Comparison of ENCODE assay signal across 11 mouse cellular contexts in genomic region chr13:110929579-110929978, GRCm38 (mm10).
DNase-seq lines count a peak whose midpoint lies in the region; ATAC-seq lines count a peak whose summit lies in the region.
"Had no signal": no experiment of that assay in that cellular context is flagged by ENCODE, and none has a peak within 500 bp of the region (broad histone marks: within the 10 kb centered on the region; RNA-seq: fewer than 3 reads in every experiment).

No protein-coding gene starts in this region.

- H3K4me3 ChIP-seq in heart, embryonic 14.5 days (ENCODE audit: control insufficient read depth in 1 of 2, insufficient read depth in 1 of 2, low read depth in 1 of 2, low read length in 2 of 2), result no peak overlapping the region
- H3K4me3 ChIP-seq: embryonic facial prominence, embryonic 10.5 days; forebrain, embryonic 12.5 days had no signal

- H3K4me1 ChIP-seq in heart, embryonic 14.5 days (ENCODE audit: control insufficient read depth in 2 of 2, insufficient read depth in 2 of 2, low read length in 2 of 2), result peaks cover 5 to 8% of the 10 kb centered on the region in 2 experiments
- H3K4me1 ChIP-seq: embryonic facial prominence, embryonic 10.5 days; forebrain, embryonic 12.5 days had no signal

- H3K4me2 ChIP-seq in heart, embryonic 14.5 days (ENCODE audit: low read length), result no peak overlapping the region
- H3K4me2 ChIP-seq: forebrain, embryonic 12.5 days had no signal

- H3K9me3 ChIP-seq in heart, embryonic 14.5 days (ENCODE audit: control insufficient read depth, low read length), result no peaks in the 10 kb centered on the region
- H3K9me3 ChIP-seq: embryonic facial prominence, embryonic 10.5 days; forebrain, embryonic 12.5 days had no signal

- H3K36me3 ChIP-seq in heart, embryonic 14.5 days (ENCODE audit: control insufficient read depth, insufficient read depth, low read length), result no peaks in the 10 kb centered on the region
- H3K36me3 ChIP-seq: embryonic facial prominence, embryonic 10.5 days; forebrain, embryonic 12.5 days had no signal

- no peak overlapping the region for H3K9ac ChIP-seq in heart, embryonic 14.5 days (ENCODE audit: low read length)
- H3K9ac ChIP-seq: forebrain, embryonic 12.5 days; liver, postnatal 0 days had no signal

- peak; percentile 9 for DNase-seq in MN1 (ENCODE audit: low spot score)
- DNase-seq in adrenal gland, postnatal 10 days, result peak; percentile 19
- peak; percentile 21 for DNase-seq in lung, postnatal 36 days
- DNase-seq in testis, postnatal 10 days (ENCODE audit: low spot score), result no peak
- DNase-seq in left cerebral cortex, postnatal 10 days (ENCODE audit: extremely low spot score in 1 of 2, low spot score in 2 of 2), result no peak
- no peak for DNase-seq in right cerebral cortex, postnatal 36 days (ENCODE audit: low spot score in 2 of 2)
- DNase-seq: cerebellum, adult 2 months; liver, postnatal 0 days had no signal

- peak overlapping the region; percentile 76 to 86 for H3K27ac ChIP-seq in heart, embryonic 14.5 days (replicated peaks in 1 of 2; ENCODE audit: control insufficient read depth in 1 of 2, insufficient read depth in 1 of 2, low read depth in 2 of 2, low read length in 2 of 2)
- H3K27ac ChIP-seq: embryonic facial prominence, embryonic 10.5 days; forebrain, embryonic 12.5 days had no signal

- intact Hi-C loops in left cerebral cortex, postnatal 10 days (cut with DNase I), result no loop called here

- H3K27me3 ChIP-seq in heart, embryonic 14.5 days (ENCODE audit: control insufficient read depth, insufficient read depth, low read length), result no peaks in the 10 kb centered on the region
- H3K27me3 ChIP-seq: forebrain, embryonic 12.5 days had no signal

- WGBS in heart, embryonic 14.5 days, result 20% methylated on average over 1 of the region's 1 CpGs

- peak; percentile 95 for ATAC-seq in heart, embryonic 14.5 days (ENCODE audit: insufficient number of reproducible peaks, insufficient read depth, low FRiP score, low read depth)
- ATAC-seq: liver, postnatal 0 days had no signal

Comparison
In these comparisons a context has a peak if more than half of its experiments do, and no peak if none do; other contexts are left out.
1. DNase-seq: peak in MN1 (single experiment), adrenal gland, postnatal 10 days (single experiment) and lung, postnatal 36 days (single experiment); none in testis, postnatal 10 days (single experiment), left cerebral cortex, postnatal 10 days (0 of 2) and right cerebral cortex, postnatal 36 days (0 of 2).